In genomic region chr2:152789591-152789999, GRCm38 (mm10) we compare ENCODE assay signal across 8 mouse cellular contexts. TPM values are rescaled to one million over a fixed set of nuclear protein-coding genes. Genes with fewer than 3 reads are reported as not detected.
DNase-seq lines count a peak whose midpoint lies in the region; ATAC-seq and TF ChIP-seq lines count a peak whose summit lies in the region.

No protein-coding gene starts in this region.

- no peak overlapping the region for H3K9ac ChIP-seq in hindbrain, embryonic 14.5 days
- H3K9ac ChIP-seq in lung, embryonic 15.5 days: no peak overlapping the region
- no peak overlapping the region for H3K9ac ChIP-seq in forebrain, embryonic 16.5 days (replicated peaks; ENCODE audit: low read depth, low read length)

- intact Hi-C loops in gastrocnemius, adult 2 months (cut with DNase I): loop anchor here (2.0 to 5.0 kb wide), 2 partner anchors 29 to 52 kb away; partner anchors contain the start of gene Id1
- intact Hi-C loops in gastrocnemius, postnatal 36 days (cut with DNase I): loop anchor here (5.0 kb wide), 1 partner anchor 33 kb away; no protein-coding TSS in a partner anchor

- H3K27me3 ChIP-seq in embryonic facial prominence, embryonic 10.5 days (replicated peaks; ENCODE audit: low read depth, poor library complexity, severe bottlenecking): no peaks in the 10 kb centered on the region
- H3K27me3 ChIP-seq in hindbrain, embryonic 14.5 days (ENCODE audit: control insufficient read depth, insufficient read depth, low read length): no peaks in the 10 kb centered on the region
- H3K27me3 ChIP-seq in lung, embryonic 15.5 days: no peaks in the 10 kb centered on the region
- no peaks in the 10 kb centered on the region for H3K27me3 ChIP-seq in spleen, adult 2 months (ENCODE audit: control insufficient read depth, insufficient read depth, low read length)
- no peaks in the 10 kb centered on the region for H3K27me3 ChIP-seq in forebrain, embryonic 16.5 days (replicated peaks; ENCODE audit: control insufficient read depth, insufficient read depth, low read length)

- peak overlapping the region; percentile 95 for H3K27ac ChIP-seq in gastrocnemius, adult 2 months
- H3K27ac ChIP-seq in embryonic facial prominence, embryonic 10.5 days (replicated peaks): peak overlapping the region; percentile 67; the same call in 1 of the 2 replicates
- H3K27ac ChIP-seq in hindbrain, embryonic 14.5 days: peak overlapping the region; percentile 35; the same call in 1 of the 2 replicates
- H3K27ac ChIP-seq in lung, embryonic 15.5 days: peak overlapping the region; percentile 82
- H3K27ac ChIP-seq in spleen, adult 2 months (ENCODE audit: insufficient read depth, low read length): peak overlapping the region; percentile 82
- H3K27ac ChIP-seq in forebrain, embryonic 16.5 days (ENCODE audit: low read length): no peak overlapping the region

- no peak for DNase-seq in gastrocnemius, adult 2 months
- DNase-seq in gastrocnemius, postnatal 36 days: no peak
- DNase-seq in embryonic facial prominence, embryonic 10.5 days (ENCODE audit: low spot score): no peak
- no peak for DNase-seq in hindbrain, embryonic 14.5 days (ENCODE audit: low spot score)
- DNase-seq in spleen, adult 2 months (ENCODE audit: low read depth in 1 of 2, low spot score in 2 of 2): peak in 1 of 2 experiments; percentile 27
- DNase-seq in cerebellum, postnatal 4 days (ENCODE audit: low spot score in 2 of 2): no peak

- H3K4me2 ChIP-seq in hindbrain, embryonic 14.5 days (replicated peaks): no peak overlapping the region
- H3K4me2 ChIP-seq in lung, embryonic 15.5 days: no peak overlapping the region; the same call in 1 of the 2 replicates
- H3K4me2 ChIP-seq in forebrain, embryonic 16.5 days (ENCODE audit: low read length): no peak overlapping the region

- no peak for TF ChIP-seq POLR2A in spleen, adult 2 months (IDR thresholded peaks at IDR 0.05; ENCODE audit: low read depth, low read length)

- H3K9me3 ChIP-seq in embryonic facial prominence, embryonic 10.5 days: no peaks in the 10 kb centered on the region
- no peaks in the 10 kb centered on the region for H3K9me3 ChIP-seq in hindbrain, embryonic 14.5 days (ENCODE audit: control insufficient read depth, low read length)
- no peaks in the 10 kb centered on the region for H3K9me3 ChIP-seq in lung, embryonic 15.5 days
- H3K9me3 ChIP-seq in forebrain, embryonic 16.5 days (ENCODE audit: control insufficient read depth, low read length): no peaks in the 10 kb centered on the region

- WGBS in embryonic facial prominence, embryonic 10.5 days: 59% methylated on average over 4 of the region's 4 CpGs
- WGBS in hindbrain, embryonic 14.5 days: 66% methylated on average over 4 of the region's 4 CpGs
- 14% methylated on average over 4 of the region's 4 CpGs for WGBS in lung, embryonic 15.5 days
- WGBS in spleen, adult 2 months: 5% methylated on average over 4 of the region's 4 CpGs
- WGBS in forebrain, embryonic 16.5 days: 76% methylated on average over 4 of the region's 4 CpGs

- H3K4me3 ChIP-seq in gastrocnemius, adult 2 months: peak overlapping the region; percentile 41; the same call in 1 of the 2 replicates
- no peak overlapping the region for H3K4me3 ChIP-seq in embryonic facial prominence, embryonic 10.5 days
- no peak overlapping the region for H3K4me3 ChIP-seq in hindbrain, embryonic 14.5 days (replicated peaks; ENCODE audit: low read length)
- no peak overlapping the region for H3K4me3 ChIP-seq in lung, embryonic 15.5 days
- H3K4me3 ChIP-seq in spleen, adult 2 months (ENCODE audit: extremely low read depth, insufficient read depth, insufficient read length): no peak overlapping the region
- H3K4me3 ChIP-seq in forebrain, embryonic 16.5 days (replicated peaks; ENCODE audit: low read length): no peak overlapping the region

- TF ChIP-seq CTCF in gastrocnemius, adult 2 months (IDR thresholded peaks at IDR 0.05): no peak
- TF ChIP-seq CTCF in spleen, adult 2 months (IDR thresholded peaks at IDR 0.05; ENCODE audit: extremely low read depth, insufficient read depth, insufficient read length, insufficient replicate concordance): no peak

- H3K36me3 ChIP-seq in embryonic facial prominence, embryonic 10.5 days (replicated peaks): peaks cover 19% of the 10 kb centered on the region
- no peaks in the 10 kb centered on the region for H3K36me3 ChIP-seq in hindbrain, embryonic 14.5 days (replicated peaks; ENCODE audit: control insufficient read depth, insufficient read depth)
- H3K36me3 ChIP-seq in lung, embryonic 15.5 days: no peaks in the 10 kb centered on the region; the same call in 1 of the 2 replicates
- no peaks in the 10 kb centered on the region for H3K36me3 ChIP-seq in spleen, adult 2 months (ENCODE audit: control insufficient read depth, insufficient read depth, low read length)
- no peaks in the 10 kb centered on the region for H3K36me3 ChIP-seq in forebrain, embryonic 16.5 days (ENCODE audit: control insufficient read depth, insufficient read depth)

- peaks cover 43% of the 10 kb centered on the region for H3K4me1 ChIP-seq in embryonic facial prominence, embryonic 10.5 days
- H3K4me1 ChIP-seq in hindbrain, embryonic 14.5 days (replicated peaks; ENCODE audit: control insufficient read depth, insufficient read depth, low read length): peaks cover 18% of the 10 kb centered on the region
- peaks cover 80% of the 10 kb centered on the region for H3K4me1 ChIP-seq in lung, embryonic 15.5 days
- peaks cover 39% of the 10 kb centered on the region for H3K4me1 ChIP-seq in spleen, adult 2 months (ENCODE audit: control insufficient read depth, insufficient read depth, insufficient read length)
- 0 out of 2 replicates have a peak, but pooled peaks cover 3% of the 10 kb centered on the region for H3K4me1 ChIP-seq in forebrain, embryonic 16.5 days (replicated peaks; ENCODE audit: control insufficient read depth, insufficient read depth, low read length)

- no peak for ATAC-seq in hindbrain, embryonic 14.5 days (ENCODE audit: low FRiP score)
- ATAC-seq in lung, embryonic 15.5 days (ENCODE audit: borderline replicate concordance, extremely low read depth, low FRiP score, low TSS enrichment): peak; percentile 43; the same call in 1 of the 2 replicates
- ATAC-seq in forebrain, embryonic 16.5 days: no peak

RNA-seq across cellular contexts. Expression of gene Cox4i2, which starts 35.6 kb away (rescaled TPM):
- 1 to 10 TPM; 2.0 to 4.2 TPM for total RNA-seq in gastrocnemius, adult 2 months (2021)
- total RNA-seq in gastrocnemius, postnatal 36 days (2021): 1 to 10 TPM; 2.9 TPM
- polyA plus RNA-seq in embryonic facial prominence, embryonic 10.5 days (2016; fragmentation: Nextera tagmentation; extraction: Ambion mirVana): 9.9 and 10.1 TPM in 2 replicates
- 5.8 TPM in 2 replicates for polyA plus RNA-seq in hindbrain, embryonic 14.5 days (2014; fragmentation: Nextera tagmentation; extraction: Ambion mirVana)
- polyA plus RNA-seq in lung, embryonic 15.5 days (2015; fragmentation: Nextera tagmentation; extraction: Ambion mirVana): 74.8 and 81.0 TPM in 2 replicates
- polyA plus RNA-seq in spleen, adult 2 months (2012; rRNA removed): 0.56 and 0.59 TPM in 2 replicates
- 4.7 and 6.0 TPM in 2 replicates for polyA plus RNA-seq in forebrain, embryonic 16.5 days (2015; fragmentation: Nextera tagmentation; extraction: Ambion mirVana)

RNA-seq across cellular contexts. Expression of gene Bcl2l1, which starts 41.9 kb away (rescaled TPM):
- total RNA-seq in gastrocnemius, adult 2 months (2021): 10 to 100 TPM; 15.7 to 40.3 TPM
- total RNA-seq in gastrocnemius, postnatal 36 days (2021): 10 to 100 TPM; 15.4 to 17.6 TPM
- polyA plus RNA-seq in embryonic facial prominence, embryonic 10.5 days (2016; fragmentation: Nextera tagmentation; extraction: Ambion mirVana): 102 and 106 TPM in 2 replicates
- polyA plus RNA-seq in hindbrain, embryonic 14.5 days (2014; fragmentation: Nextera tagmentation; extraction: Ambion mirVana): 155 and 165 TPM in 2 replicates
- polyA plus RNA-seq in lung, embryonic 15.5 days (2015; fragmentation: Nextera tagmentation; extraction: Ambion mirVana): 101 and 107 TPM in 2 replicates
- polyA plus RNA-seq in spleen, adult 2 months (2012; rRNA removed): 36.2 and 57.4 TPM in 2 replicates
- polyA plus RNA-seq in forebrain, embryonic 16.5 days (2015; fragmentation: Nextera tagmentation; extraction: Ambion mirVana): 176 and 188 TPM in 2 replicates

RNA-seq across cellular contexts. Expression of gene Id1, which starts 53.5 kb away (rescaled TPM):
- total RNA-seq in gastrocnemius, adult 2 months (2021): 10 to 100 TPM in 1 of 2 experiments, 1 to 10 TPM in 1; 6.7 to 26.8 TPM
- 10 to 100 TPM; 11.5 to 17.7 TPM for total RNA-seq in gastrocnemius, postnatal 36 days (2021)
- 161 and 182 TPM in 2 replicates for polyA plus RNA-seq in embryonic facial prominence, embryonic 10.5 days (2016; fragmentation: Nextera tagmentation; extraction: Ambion mirVana)
- 56.5 and 68.0 TPM in 2 replicates for polyA plus RNA-seq in hindbrain, embryonic 14.5 days (2014; fragmentation: Nextera tagmentation; extraction: Ambion mirVana)
- 134 and 143 TPM in 2 replicates for polyA plus RNA-seq in lung, embryonic 15.5 days (2015; fragmentation: Nextera tagmentation; extraction: Ambion mirVana)
- 53.5 and 84.4 TPM in 2 replicates for polyA plus RNA-seq in spleen, adult 2 months (2012; rRNA removed)
- 22.3 and 26.0 TPM in 2 replicates for polyA plus RNA-seq in forebrain, embryonic 16.5 days (2015; fragmentation: Nextera tagmentation; extraction: Ambion mirVana)

RNA-seq across cellular contexts. Expression of gene Tpx2, which starts 58.2 kb away (rescaled TPM):
- 1 to 10 TPM; 1.1 to 1.7 TPM for total RNA-seq in gastrocnemius, adult 2 months (2021)
- total RNA-seq in gastrocnemius, postnatal 36 days (2021): 1 to 10 TPM; 1.4 to 1.9 TPM
- polyA plus RNA-seq in embryonic facial prominence, embryonic 10.5 days (2016; fragmentation: Nextera tagmentation; extraction: Ambion mirVana): 144 and 151 TPM in 2 replicates
- 17.2 and 20.1 TPM in 2 replicates for polyA plus RNA-seq in hindbrain, embryonic 14.5 days (2014; fragmentation: Nextera tagmentation; extraction: Ambion mirVana)
- 92.1 and 94.7 TPM in 2 replicates for polyA plus RNA-seq in lung, embryonic 15.5 days (2015; fragmentation: Nextera tagmentation; extraction: Ambion mirVana)
- 2.0 and 2.2 TPM in 2 replicates for polyA plus RNA-seq in spleen, adult 2 months (2012; rRNA removed)
- polyA plus RNA-seq in forebrain, embryonic 16.5 days (2015; fragmentation: Nextera tagmentation; extraction: Ambion mirVana): 40.0 and 49.6 TPM in 2 replicates
